Mouse (Mus musculus): ENCODE results near the gene Hist1h2ap. TPM values are rescaled to one million over a fixed set of nuclear protein-coding genes. Genes with fewer than 3 reads are reported as not detected.
"Not testable (repeated sequence)": the region's sequence is repeated elsewhere in the genome, so short reads cannot be mapped to it uniquely, and the experiment has no call there.

Hist1h2ap gene
- polyA plus RNA-seq (2015; fragmentation: Nextera tagmentation; extraction: Ambion mirVana) = 669 and 801 TPM in 2 replicates

DNA sequence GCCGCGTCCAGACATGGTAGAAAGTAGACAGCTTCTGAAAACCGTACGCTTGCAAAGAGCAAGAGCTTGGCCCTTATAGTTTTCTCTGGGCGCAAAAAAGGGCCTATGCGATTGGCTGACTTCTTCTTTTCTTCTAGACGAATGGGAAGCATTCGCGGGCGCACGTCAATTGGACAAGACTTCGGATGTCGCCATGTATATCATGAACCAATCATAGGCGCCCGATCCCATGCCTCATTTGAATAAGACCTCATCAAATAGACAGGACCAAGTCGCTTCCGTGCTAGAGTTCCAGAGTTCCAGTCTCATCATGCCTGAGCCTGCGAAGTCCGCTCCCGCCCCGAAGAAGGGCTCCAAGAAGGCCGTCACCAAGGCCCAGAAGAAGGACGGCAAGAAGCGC lies at the start of gene Hist1h2ap, which contains the start of gene Hist1h2br:
TSS of gene Hist1h2ap (minus strand) at position 47 of the 400 bp plus-strand sequence.
TSS of gene Hist1h2br (plus strand) at position 283 of the 400 bp plus-strand sequence.
- no CpG with 5 or more reads among the region's 24 CpGs for WGBS
- ATAC-seq (ENCODE audit: low FRiP score, low read depth) = peak; percentile 98
- H3K4me3 ChIP-seq; H3K9me3 ChIP-seq; H3K4me1 ChIP-seq (replicated peaks); H3K27ac ChIP-seq (replicated peaks); H3K36me3 ChIP-seq; H3K4me2 ChIP-seq; H3K9ac ChIP-seq; H3K27me3 ChIP-seq: not testable (repeated sequence)

DNA sequence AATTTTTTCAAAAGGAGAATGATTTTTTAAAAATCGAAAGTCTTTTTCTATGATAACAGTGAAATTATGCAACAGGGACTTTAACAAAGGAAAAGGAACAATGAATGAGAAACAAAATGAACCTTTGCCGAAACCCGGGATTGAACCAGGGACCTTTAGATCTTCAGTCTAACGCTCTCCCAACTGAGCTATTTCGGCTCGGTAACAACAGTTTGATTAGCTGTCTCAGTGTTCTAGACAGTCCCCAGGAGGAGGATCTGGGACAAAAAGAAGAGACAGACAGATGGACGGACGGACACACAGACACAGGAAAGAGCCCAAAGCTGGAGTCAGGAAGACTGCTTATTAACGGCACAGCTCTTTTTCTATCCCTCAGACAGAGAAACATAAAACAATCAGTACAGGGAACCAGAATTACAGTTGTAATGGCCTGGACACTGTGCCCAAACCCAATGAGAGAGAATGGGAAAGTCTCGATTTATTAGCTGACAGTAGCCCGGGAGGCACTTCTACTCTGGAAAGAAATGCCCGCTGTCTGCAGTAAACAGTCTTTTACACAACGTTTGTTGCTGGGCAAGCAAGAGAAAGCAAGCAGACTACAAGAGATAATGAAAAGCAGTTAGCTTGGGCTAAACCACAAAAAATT lies 49.6 kb upstream of the Hist1h2ap start:
- 1% methylated on average over 13 of the region's 13 CpGs for WGBS
- Histone ChIP-seq H3K4me3 (peak overlapping the region; percentile 33), H3K36me3 (no peaks in the 10 kb centered on the region), H3K27ac (replicated peaks) (no peak overlapping the region), H3K4me2 (peak overlapping the region; percentile 53), H3K9me3 (no peaks in the 10 kb centered on the region), H3K4me1 (replicated peaks) (peaks cover 5% of the 10 kb centered on the region; the same call in 1 of the 2 replicates), H3K9ac (no peak overlapping the region), H3K27me3 (peaks cover 7% of the 10 kb centered on the region; the same call in 1 of the 2 replicates)
- ATAC-seq (ENCODE audit: low FRiP score, low read depth) = 0 out of 2 replicates have a peak, but pooled peaks have one; percentile 59

DNA sequence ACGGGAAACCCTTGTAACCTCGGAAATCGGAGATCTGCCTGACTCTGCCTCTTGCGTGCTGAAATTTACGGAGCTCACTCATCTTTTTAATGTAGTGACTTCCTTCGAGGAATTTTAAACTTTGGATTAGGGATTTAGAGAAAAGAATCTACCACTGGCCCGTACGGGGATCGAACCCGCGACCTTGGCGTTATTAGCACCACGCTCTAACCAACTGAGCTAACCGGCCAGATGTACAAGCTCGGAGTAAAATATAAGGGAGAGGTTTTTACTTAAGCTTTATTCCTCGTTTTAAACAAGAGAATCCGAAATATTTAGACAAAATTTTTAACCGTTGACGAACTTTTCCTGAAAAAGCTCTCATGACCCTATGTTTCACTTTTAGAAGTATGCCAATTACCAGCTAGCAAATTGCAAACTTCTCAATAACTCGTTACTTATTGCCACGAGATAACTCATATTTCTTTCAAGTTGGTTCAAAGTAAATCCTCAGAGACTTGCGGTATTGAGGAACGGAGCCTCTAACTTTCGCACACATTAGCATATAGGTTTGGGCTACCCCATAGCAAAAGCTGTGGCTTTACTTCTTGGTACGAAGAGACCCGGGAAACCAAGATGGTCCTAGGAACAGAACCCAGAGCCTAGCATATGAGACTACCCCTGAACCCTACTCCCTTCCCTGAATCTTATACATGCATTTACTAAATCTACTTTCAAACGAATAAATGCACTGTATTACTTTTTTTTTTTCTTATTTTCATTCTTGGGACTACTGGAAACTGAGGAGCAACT lies 48.8 kb upstream of the Hist1h2ap start:
- no peak for ATAC-seq (ENCODE audit: low FRiP score, low read depth)
- Histone ChIP-seq H3K4me3 (peak overlapping the region; percentile 33), H3K27ac (replicated peaks) (no peak overlapping the region), H3K9ac (no peak overlapping the region), H3K9me3 (no peaks in the 10 kb centered on the region), H3K4me1 (replicated peaks) (peaks cover 5% of the 10 kb centered on the region; the same call in 1 of the 2 replicates), H3K4me2 (peak overlapping the region; percentile 53), H3K36me3 (no peaks in the 10 kb centered on the region), H3K27me3 (peaks cover 7% of the 10 kb centered on the region; the same call in 1 of the 2 replicates)
- 2% methylated on average over 27 of the region's 27 CpGs for WGBS

DNA sequence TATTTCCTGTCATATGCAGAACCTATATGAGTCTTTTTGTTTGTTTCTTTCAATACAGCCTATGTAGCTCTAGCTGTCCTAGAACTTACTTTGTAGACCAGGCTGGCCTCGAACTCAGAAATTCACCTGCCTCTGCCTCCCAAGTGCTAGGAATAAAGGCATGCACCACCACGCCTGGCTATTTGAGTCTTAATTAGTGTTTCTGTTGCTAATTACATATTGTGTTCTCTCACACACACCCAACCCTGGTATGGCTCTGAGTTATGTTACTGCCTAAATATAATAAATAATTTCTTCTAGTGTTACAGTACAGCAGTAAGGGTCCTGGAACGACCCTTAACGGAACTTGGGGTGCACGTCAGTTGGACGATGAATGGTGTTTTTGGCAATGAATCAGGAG lies 47.4 kb upstream of the Hist1h2ap start:
- Histone ChIP-seq H3K27me3 (peaks cover 7% of the 10 kb centered on the region; the same call in 1 of the 2 replicates), H3K27ac (replicated peaks) (no peak overlapping the region), H3K9ac (no peak overlapping the region), H3K9me3 (no peaks in the 10 kb centered on the region), H3K4me3 (no peak overlapping the region), H3K4me2 (no peak overlapping the region), H3K4me1 (replicated peaks) (peaks cover 5% of the 10 kb centered on the region; the same call in 1 of the 2 replicates), H3K36me3 (no peaks in the 10 kb centered on the region)
- no peak for ATAC-seq (ENCODE audit: low FRiP score, low read depth)
- 80% methylated on average over 6 of the region's 6 CpGs for WGBS

DNA sequence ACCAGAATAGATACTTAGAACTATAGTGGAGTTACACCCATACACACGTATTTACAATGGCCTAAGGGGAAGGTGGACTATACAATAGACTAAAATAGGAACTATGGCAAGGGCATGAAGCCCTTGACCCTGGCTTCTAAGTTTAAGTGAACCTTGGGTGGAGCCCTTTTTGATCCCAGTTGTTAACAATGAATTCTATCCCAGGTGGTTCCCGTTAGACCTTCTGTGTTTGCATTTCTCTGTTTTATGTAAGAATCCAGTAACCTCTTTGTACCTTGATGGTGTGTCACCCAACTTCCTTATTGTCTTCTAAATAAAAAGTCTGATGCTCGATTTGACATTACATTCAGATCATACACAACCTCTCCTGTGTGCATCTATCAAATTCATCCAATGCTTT lies 32.2 kb upstream of the Hist1h2ap start:
- not testable (repeated sequence) for H3K27ac ChIP-seq (replicated peaks); H3K9me3 ChIP-seq; H3K36me3 ChIP-seq; H3K4me3 ChIP-seq; H3K4me1 ChIP-seq (replicated peaks); H3K27me3 ChIP-seq; H3K4me2 ChIP-seq; H3K9ac ChIP-seq; ATAC-seq (ENCODE audit: low FRiP score, low read depth)
- WGBS = 79% methylated on average over 3 of the region's 3 CpGs

DNA sequence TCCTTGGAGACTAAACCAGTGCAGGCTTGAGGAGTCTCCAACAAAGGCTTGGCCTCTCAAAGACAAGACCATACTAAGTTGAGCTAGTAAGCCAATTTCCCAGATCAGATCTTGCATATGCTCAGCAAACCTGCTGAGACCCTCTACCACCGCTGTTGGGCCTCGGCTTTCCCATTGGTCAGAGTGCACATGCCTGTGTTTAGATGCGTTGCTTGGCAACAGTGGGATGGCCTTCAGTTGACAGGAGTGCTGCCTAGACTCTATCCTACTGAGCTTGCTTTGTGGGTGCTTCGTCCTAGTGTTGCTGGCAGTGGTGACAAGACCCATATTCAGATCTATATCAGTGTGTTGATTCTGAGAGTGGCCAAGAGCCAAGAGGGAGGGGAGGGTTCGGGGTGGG lies 28.3 kb upstream of the Hist1h2ap start:
- Histone ChIP-seq H3K27me3 (no peaks in the 10 kb centered on the region), H3K4me1 (replicated peaks) (no peaks in the 10 kb centered on the region), H3K9me3 (no peaks in the 10 kb centered on the region), H3K4me3 (no peak overlapping the region), H3K9ac (no peak overlapping the region), H3K36me3 (no peaks in the 10 kb centered on the region), H3K27ac (replicated peaks) (no peak overlapping the region), H3K4me2 (no peak overlapping the region)
- no peak for ATAC-seq (ENCODE audit: low FRiP score, low read depth)
- 15% methylated on average over 5 of the region's 5 CpGs for WGBS

DNA sequence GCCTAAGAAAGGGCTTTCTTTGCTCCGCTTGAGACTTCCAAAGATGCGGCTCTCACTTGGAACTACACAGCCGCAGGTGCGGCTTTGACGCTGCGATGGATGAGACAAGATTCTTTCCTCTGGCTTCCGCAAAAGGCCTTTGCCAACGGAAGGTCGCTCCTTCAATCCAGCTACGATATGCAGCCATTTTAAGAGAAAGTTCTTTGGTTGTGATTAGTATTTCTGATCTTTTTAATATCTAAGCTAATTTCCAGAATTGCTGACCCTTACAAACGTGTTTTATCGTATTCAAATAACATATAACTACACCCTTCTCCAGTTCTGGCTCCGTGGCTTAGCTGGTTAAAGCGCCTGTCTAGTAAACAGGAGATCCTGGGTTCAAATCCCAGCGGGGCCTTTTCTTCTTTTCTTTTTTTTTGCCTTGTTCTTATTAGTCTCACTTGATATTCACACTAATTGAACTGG lies 22.4 kb upstream of the Hist1h2ap start:
- Histone ChIP-seq H3K4me3 (peak overlapping the region; percentile 49), H3K4me1 (replicated peaks) (no peaks in the 10 kb centered on the region), H3K27ac (replicated peaks) (peak overlapping the region; percentile 55), H3K9me3 (no peaks in the 10 kb centered on the region), H3K27me3 (no peaks in the 10 kb centered on the region), H3K4me2 (peak overlapping the region; percentile 56), H3K36me3 (no peaks in the 10 kb centered on the region), H3K9ac (peak overlapping the region; percentile 45)
- under 1% methylated on average over 15 of the region's 15 CpGs for WGBS
- ATAC-seq (ENCODE audit: low FRiP score, low read depth) = peak; percentile 56; the same call in 1 of the 2 replicates

DNA sequence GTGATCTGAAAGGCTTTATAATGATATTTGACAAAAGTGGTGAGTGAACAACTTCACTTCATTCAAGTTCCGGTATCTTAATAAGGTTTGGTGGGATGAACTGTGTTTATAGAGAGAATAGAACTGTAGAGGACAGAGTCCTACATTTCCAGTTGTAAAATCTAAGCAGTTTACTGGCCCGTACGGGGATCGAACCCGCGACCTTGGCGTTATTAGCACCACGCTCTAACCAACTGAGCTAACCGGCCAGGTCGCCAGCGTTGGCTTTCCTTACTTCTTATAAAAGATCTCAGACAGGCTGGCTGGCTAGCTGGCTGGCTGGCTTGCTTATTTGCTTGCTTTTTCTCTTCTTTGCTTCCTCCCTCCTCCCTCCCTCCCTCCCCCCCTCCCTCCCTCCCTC lies 21.8 kb upstream of the Hist1h2ap start:
- Histone ChIP-seq H3K9me3 (no peaks in the 10 kb centered on the region), H3K27me3 (no peaks in the 10 kb centered on the region), H3K4me3 (peak overlapping the region; percentile 49), H3K27ac (replicated peaks) (no peak overlapping the region), H3K9ac (no peak overlapping the region), H3K4me1 (replicated peaks) (no peaks in the 10 kb centered on the region), H3K4me2 (peak overlapping the region; percentile 56), H3K36me3 (no peaks in the 10 kb centered on the region)
- peak; percentile 87 for ATAC-seq (ENCODE audit: low FRiP score, low read depth)
- WGBS = 1% methylated on average over 11 of the region's 11 CpGs

DNA sequence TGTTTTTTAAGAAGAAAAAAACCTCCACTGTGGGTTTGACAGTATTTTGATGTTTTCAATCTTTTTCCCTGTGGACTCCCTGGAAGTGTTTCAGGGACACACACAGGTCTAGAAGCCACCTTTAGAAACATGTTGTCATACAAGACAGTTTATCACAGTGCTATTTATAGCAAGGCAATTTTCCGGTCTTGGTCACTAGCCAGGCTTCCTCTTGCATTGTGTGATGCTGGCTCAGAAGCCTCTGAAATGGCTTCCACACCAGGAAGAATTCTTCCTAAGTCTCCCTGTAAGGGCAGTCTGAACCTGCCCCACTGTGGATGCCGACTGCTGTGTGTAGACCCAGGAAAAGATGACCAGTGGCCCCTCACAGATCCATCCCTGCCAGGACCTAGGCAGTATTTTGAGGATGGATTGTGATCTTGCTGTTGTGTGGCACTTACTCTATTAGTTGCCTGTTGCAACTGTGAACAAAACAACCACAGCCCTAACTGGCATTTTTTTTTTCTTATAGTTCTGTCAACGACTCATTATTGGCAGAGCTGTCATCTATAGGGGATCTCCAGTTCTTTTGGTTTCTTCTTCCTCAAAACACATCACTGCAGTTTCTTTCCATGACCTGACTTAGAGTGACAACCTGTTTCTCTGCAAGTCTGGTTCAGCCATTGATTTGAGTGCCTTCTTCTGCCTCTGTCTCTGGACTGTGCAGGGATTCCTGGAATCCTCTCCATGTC lies 19.1 kb upstream of the Hist1h2ap start:
- ATAC-seq (ENCODE audit: low FRiP score, low read depth) = no peak
- 67% methylated on average over 3 of the region's 3 CpGs for WGBS
- Histone ChIP-seq H3K9ac (no peak overlapping the region), H3K4me2 (no peak overlapping the region), H3K4me1 (replicated peaks) (no peaks in the 10 kb centered on the region), H3K4me3 (no peak overlapping the region), H3K27me3 (no peaks in the 10 kb centered on the region), H3K9me3 (no peaks in the 10 kb centered on the region), H3K36me3 (no peaks in the 10 kb centered on the region), H3K27ac (replicated peaks) (no peak overlapping the region)

DNA sequence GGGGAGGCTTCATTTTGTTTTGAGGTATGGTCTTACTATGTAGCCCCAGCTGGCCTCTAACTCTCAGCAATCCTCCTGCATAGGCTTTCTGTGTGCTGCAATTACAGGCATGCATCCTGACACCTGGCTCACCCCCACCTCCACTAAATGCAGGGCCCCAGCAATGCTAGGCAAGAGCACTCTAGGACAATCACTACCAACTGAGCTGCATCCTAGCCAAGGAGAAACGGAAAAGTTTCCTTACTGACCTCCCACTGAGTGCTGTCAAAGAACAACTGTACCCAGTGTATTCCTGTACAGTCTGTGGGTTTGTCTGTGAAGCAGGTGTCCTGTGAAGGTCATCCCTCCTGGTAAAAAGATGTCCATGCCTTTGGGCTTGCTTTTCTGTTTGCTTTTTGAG lies 17.4 kb upstream of the Hist1h2ap start:
- 14% methylated on average over 1 of the region's 1 CpGs for WGBS
- H3K4me1 ChIP-seq (replicated peaks) = not testable (repeated sequence)

DNA sequence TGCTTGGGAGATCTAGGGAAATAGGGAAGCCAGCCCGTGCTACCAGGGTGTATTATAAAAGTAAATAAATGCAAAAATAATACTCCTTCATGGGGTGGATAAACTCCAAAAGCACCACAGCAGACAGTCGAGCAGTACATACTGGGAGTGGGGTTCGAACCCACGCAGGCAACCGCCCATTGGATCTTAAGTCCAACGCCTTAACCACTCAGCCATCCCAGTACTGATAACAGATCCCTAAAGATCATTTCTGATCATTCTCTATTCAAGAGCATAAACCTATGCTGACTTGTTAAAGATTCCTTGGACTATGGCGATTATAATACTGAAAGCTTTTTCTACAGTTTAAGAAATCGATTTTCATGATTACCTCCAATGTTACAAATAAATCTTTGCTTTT lies 14.6 kb upstream of the Hist1h2ap start:
- Histone ChIP-seq H3K9ac (no peak overlapping the region), H3K4me3 (no peak overlapping the region), H3K27ac (replicated peaks) (no peak overlapping the region), H3K4me1 (replicated peaks) (no peaks in the 10 kb centered on the region), H3K9me3 (no peaks in the 10 kb centered on the region), H3K27me3 (no peaks in the 10 kb centered on the region), H3K36me3 (no peaks in the 10 kb centered on the region), H3K4me2 (no peak overlapping the region)
- no peak for ATAC-seq (ENCODE audit: low FRiP score, low read depth)
- 21% methylated on average over 8 of the region's 8 CpGs for WGBS

More for the DNA sequence above, 17.4 kb upstream of the Hist1h2ap start:
- H3K9ac ChIP-seq; H3K4me2 ChIP-seq; ATAC-seq (ENCODE audit: low FRiP score, low read depth); H3K9me3 ChIP-seq; H3K4me3 ChIP-seq; H3K27ac ChIP-seq (replicated peaks); H3K27me3 ChIP-seq; H3K36me3 ChIP-seq: not testable (repeated sequence)

DNA sequence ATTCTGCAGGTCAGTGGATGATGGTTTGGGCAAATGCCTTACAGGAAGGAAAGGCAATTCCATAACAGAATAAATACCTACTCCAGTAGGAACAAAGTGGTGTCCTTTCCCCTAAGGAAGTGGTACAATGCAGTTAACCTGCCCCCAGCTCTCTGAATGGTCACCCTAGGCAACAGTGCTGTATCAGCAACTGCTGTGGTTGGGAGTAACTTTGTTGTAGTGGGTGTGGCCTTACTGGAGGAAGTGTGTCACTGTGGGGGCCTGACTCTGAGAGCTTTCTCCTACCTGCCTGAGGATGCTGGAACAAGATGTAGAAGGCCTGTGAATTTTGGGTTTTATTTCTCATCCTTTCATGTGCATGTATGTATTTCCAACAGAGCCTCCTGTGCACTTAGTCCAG lies 13.0 kb upstream of the Hist1h2ap start:
- not testable (repeated sequence) for H3K9ac ChIP-seq; H3K27me3 ChIP-seq; H3K27ac ChIP-seq (replicated peaks); H3K4me2 ChIP-seq; H3K4me3 ChIP-seq; ATAC-seq (ENCODE audit: low FRiP score, low read depth); H3K9me3 ChIP-seq; H3K4me1 ChIP-seq (replicated peaks); H3K36me3 ChIP-seq
